Mouse (Mus musculus) stomach, postnatal 0 days (tissue): ENCODE measurements around the gene Serpina3i.

Experiments
- CTCF ChIP-seq: IDR thresholded peaks from 2 replicates; pipeline ENCODE4 v1.5.1; 2016; ENCODE audit warnings: antibody characterized with exemption, low read depth, mild to moderate bottlenecking, moderate library complexity
- EP300 ChIP-seq: optimal IDR thresholded peaks from 2 replicates; pipeline ENCODE3; 2016; ENCODE audit warnings: antibody characterized with exemption

- TF ChIP-seq EP300 (no peak), CTCF (no peak)
Measured at GRCm38 (mm10) chr12:104245595-104245994, 17.3 kb upstream of the Serpina3i start.
